Mouse (Mus musculus) naive thymus-derived CD4-positive, alpha-beta T cell, adult 5 months (primary cell): ENCODE measurements around the gene Myoz1. TPM values are rescaled to one million over a fixed set of nuclear protein-coding genes. Genes with fewer than 3 reads are reported as not detected.

Experiments
- polyA plus RNA-seq: library from polyadenylated mRNA; unstranded; fragments of 100-300 nt; shearing (Covaris generic); gene quantifications from one replicate; pipeline ENCODE4 v1.2.1, GENCODE M21; 2017

The Myoz1 gene
- polyA plus RNA-seq, result 0.60 TPM

DNA sequence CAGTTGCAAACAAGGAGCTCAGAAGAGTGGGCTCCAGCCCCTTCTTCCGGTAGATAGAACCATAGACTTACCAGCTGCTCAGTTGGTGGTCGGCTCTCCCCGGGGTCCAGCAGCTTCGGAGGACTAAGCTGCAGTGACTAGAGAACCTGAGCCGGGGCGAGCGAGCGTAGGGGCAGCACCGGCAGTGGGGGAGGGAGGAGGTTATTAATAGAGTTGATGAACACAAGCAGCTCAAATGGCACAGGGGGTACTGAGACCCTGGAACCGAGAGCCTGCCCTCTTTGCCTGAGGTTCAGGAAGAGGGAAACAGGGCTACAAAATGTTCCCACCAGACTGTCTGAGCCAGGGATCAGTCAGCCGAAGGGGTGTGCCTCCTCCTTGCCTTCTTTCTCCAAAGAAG is at the start of gene Myoz1:
Gene Myoz1, minus strand, starts transcription at position 180 of the 400 bp plus-strand sequence.

GRCm38 (mm10) chr14:20702741-20703381 is 46.5 kb upstream of the Myoz1 start, which contains the start of gene Chchd1:
Chchd1 (plus strand) TSS chr14:20703006.

DNA sequence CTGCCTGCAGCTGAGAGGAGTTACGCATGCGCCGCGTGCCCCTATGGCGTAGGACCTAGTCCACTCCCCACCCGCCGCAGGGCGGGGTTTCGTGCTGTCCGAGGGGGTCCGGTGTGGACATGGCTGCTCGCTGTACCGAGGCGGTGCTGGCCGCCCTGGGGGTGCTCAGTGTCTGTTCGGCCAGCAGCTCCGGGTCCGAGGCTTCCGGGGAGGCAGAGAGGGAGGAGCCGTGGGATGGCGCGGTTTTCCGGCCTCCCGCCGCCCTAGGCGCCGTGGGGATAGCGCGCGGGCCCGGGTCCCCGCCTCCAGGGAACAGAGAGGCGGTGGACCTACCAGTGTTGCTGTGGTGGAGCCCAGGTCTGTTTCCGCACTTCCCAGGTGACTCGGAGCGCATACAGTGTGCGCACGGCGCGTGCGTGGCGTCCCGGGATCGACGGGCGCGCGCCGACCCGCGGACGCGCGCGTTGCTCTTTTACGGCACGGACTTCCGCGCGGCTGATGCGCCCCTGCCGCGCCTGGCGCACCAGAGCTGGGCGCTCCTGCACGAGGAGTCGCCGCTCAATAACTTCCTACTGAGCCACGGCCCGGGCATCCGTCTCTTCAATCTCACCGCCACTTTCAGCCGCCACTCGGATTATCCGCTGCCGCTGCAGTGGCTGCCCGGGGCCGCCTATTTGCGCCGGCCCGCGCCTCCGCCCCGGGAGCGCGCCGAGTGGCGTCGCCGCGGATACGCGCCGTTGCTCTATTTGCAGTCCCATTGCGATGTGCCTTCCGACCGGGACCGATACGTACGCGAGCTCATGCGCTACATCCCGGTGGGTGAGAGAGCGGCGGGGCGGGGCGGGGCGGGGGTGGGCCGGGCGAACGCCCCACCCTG is 38.8 kb upstream of the Myoz1 start, which contains the start of gene Fut11:
Gene Fut11, plus strand, starts transcription at position 85 of the 877 bp plus-strand sequence.

DNA sequence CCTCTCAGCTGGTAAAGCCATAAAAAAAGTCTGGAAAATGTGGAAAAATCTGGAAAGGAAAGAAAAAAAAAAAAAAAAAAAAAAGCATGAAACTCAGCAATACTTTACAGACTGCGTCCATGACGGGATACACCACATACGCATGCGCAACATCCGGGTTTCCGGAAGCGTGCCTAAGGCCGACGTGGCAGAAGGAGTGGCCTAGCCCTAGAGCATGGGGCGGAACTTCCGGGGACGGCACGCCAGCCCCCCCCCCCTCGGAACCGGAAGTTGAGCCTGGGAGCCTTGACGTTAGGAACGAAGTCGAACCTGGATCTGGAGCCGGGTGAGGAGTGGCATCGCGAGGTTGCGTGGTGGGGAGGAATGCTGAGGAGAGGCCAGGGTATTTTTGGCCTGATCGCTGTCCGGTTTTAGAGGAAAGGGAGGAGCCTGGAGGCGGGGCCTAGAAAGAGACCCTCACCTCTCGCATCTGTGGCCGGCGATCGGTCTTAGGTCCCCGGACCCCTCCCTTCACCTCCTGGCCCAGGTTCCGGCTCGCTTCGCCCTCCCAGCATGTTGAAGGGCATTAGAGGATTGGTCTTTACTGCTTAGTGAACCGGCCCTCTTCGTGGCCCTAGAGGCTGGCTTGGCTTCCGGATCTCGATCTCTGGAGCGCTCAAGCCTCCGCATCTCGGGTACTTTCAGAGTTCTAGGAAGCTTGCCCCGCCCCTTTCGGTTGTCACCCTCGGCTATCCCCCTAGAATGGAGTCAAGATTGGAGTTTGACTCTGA is 17.9 kb upstream of the Myoz1 start, which contains the start of gene Sec24c:
Gene Sec24c, plus strand, starts transcription at position 245 of the 770 bp plus-strand sequence.

GRCm38 (mm10) chr14:20668154-20668810 is 11.9 kb upstream of the Myoz1 start, which contains the start of gene Synpo2l:
Synpo2l (minus strand) TSS chr14:20668354.

DNA sequence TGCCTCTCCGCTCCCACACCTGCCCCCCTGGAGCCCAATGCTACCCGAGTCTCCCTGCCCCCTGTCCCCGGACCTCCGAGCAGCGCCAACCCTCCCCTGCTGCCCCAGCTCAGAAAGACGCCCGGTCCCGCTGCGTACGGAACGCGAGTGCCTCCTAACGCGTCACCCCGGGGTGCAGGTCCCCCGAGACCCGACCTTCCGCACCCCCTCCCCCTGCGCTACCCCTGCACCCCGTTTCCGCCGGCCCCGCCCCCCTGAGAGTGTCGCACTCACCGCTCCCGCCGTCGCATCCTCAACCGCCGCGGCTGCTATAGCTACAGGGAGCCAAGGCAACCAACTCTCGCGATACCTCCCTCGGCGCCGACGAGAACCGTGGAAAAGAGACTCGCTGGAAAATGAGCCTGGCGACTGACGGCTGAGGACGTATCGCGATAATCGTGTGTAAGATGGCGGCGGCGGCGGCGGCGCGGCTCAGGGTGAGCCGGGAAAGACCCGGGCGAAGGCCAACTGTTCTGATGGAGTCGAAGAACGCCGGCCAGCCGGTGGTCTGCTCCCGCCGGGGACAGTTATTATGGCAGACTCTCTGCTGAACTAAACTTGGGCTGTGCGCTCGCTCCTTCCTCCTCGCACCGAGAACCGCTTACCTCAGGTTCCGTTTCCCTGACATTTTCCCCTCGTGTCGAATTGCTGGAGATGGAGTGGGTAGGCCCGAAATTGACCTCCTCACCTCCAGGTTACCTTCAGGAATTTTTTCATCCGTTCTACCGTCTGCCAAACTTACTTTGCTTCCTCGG is 15.5 kb downstream of the Myoz1 start, which contains the start of gene Usp54:
Gene Usp54, minus strand, starts transcription at position 420 of the 794 bp plus-strand sequence.

Other genes starting within 250 kb of the Myoz1 start
- not detected for gene Cfap70, start 204.3 kb downstream of the Myoz1 start, polyA plus RNA-seq
- 35.0 TPM for gene Anxa7, start 176.4 kb downstream of the Myoz1 start, polyA plus RNA-seq
- 0.88 TPM for gene Mss51, start 159.6 kb downstream of the Myoz1 start, polyA plus RNA-seq
- 26.4 TPM for gene Ppp3cb, start 110.0 kb downstream of the Myoz1 start, polyA plus RNA-seq
- 1.7 TPM for gene Usp54, start 15.5 kb downstream of the Myoz1 start, polyA plus RNA-seq
- not detected for gene Synpo2l, start 11.8 kb upstream of the Myoz1 start, polyA plus RNA-seq
- gene Sec24c, start 17.8 kb upstream of the Myoz1 start, polyA plus RNA-seq, result 255 TPM
- gene Fut11, start 38.4 kb upstream of the Myoz1 start, polyA plus RNA-seq, result 8.6 TPM
- 72.9 TPM for gene Chchd1, start 46.5 kb upstream of the Myoz1 start, polyA plus RNA-seq
- 55.9 TPM for gene Zswim8, start 51.0 kb upstream of the Myoz1 start, polyA plus RNA-seq
- 30.0 TPM for gene Ndst2, start 78.0 kb upstream of the Myoz1 start, polyA plus RNA-seq
- 7.2 TPM for gene Camk2g, start 137.5 kb upstream of the Myoz1 start, polyA plus RNA-seq
- not detected for gene Plau, start 180.1 kb upstream of the Myoz1 start, polyA plus RNA-seq